Mouse (Mus musculus) monocyte, adult 59 days (primary cell): Measurements from ENCODE around the gene Zfp800. TPM values are rescaled to one million over a fixed set of nuclear protein-coding genes. Genes with fewer than 3 reads are reported as not detected.

Source experiments
- total RNA-seq, 2 experiments: library from RNA; stranded (reverse); gene quantifications; one replicate each; pipeline ENCODE4 v1.2.4; 2023

Gene Zfp800
- 10 to 100 TPM; 52.4 to 56.3 TPM for total RNA-seq

GRCm38 (mm10) chr6:28397681-28398203, at the start of gene Zfp800:
Gene Zfp800, minus strand, starts transcription at chr6:28398005.

DNA sequence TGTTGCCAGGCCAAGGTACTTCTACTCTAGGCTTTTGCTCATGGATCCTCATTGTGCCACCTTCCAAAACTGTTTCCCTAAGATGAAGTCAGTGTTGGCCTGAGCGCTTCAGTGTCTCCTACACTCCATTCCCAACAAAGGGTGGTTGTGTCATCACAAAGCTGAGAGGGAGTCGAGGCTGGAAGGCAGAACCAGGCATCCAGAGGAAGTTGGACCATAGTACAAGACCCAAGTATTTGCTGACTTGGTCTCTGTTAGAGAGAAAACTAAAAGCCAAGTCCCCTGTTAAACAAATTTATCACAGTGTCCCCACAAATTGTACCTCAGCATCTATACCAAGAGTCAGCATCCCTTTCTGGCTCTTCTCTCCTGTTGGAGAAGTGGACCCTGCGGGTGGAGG, 30.5 kb upstream of the Zfp800 start, which contains the start of gene Gcc1:
Gene Gcc1 (minus strand): TSS at position 101 of the 400 bp plus-strand sequence.

GRCm38 (mm10) chr6:28427096-28427839, 29.5 kb upstream of the Zfp800 start, which contains the start of gene Fscn3:
Gene Fscn3, plus strand, starts transcription at chr6:28427789.

GRCm38 (mm10) chr6:28423313-28423712, 25.5 kb upstream of the Zfp800 start, which contains the start of gene Arf5:
Gene Arf5, plus strand, starts transcription at chr6:28423560.

Other genes starting within 250 kb of the Zfp800 start
- 100 to 1,000 TPM; 199 to 227 TPM for gene Arf5, start 25.6 kb upstream of the Zfp800 start, total RNA-seq
- gene Fscn3, start 29.8 kb upstream of the Zfp800 start, total RNA-seq: under 1 TPM; 0.34 to 0.36 TPM
- gene Gcc1, start 30.4 kb upstream of the Zfp800 start, total RNA-seq: 10 to 100 TPM; 12.8 to 15.7 TPM
- not detected for gene Pax4, start 51.3 kb upstream of the Zfp800 start, total RNA-seq
- gene Snd1, start 77.1 kb upstream of the Zfp800 start, total RNA-seq: 100 to 1,000 TPM; 173 to 195 TPM